Mouse (Mus musculus) midbrain, postnatal 0 days (tissue): ENCODE results near the gene Gcm1. TPM values are rescaled to one million over a fixed set of nuclear protein-coding genes. Genes with fewer than 3 reads are reported as not detected.

ENCODE experiments used
- ATAC-seq: fragments of 200-750 bp; cut with Nextera tagmentation; 2 replicates; pipeline ENCODE4 v1.8.0; 2017; ENCODE audit warnings: moderate number of reproducible peaks, mild to moderate bottlenecking, moderate TSS enrichment, moderate library complexity; ENCODE audit not compliant: low FRiP score
- DNase-seq: peaks from one replicate; pipeline ENCODE4 v3.0.0-alpha.2; 2015; ENCODE audit warnings: low spot score
- H3K27ac ChIP-seq: fragments of 300-500 bp; sonication (generic); 2 replicates; pipeline ENCODE4 v1.5.1; 2014; ENCODE audit warnings: low read depth, mild to moderate bottlenecking, low read length, mixed read lengths
- H3K27me3 ChIP-seq: fragments of 300-500 bp; sonication (generic); 2 replicates; pipeline ENCODE4 v1.6.1; 2014; ENCODE audit warnings: low read length, control low read depth, mixed read lengths; ENCODE audit not compliant: insufficient read depth
- H3K36me3 ChIP-seq: fragments of 300-500 bp; sonication (generic); 2 replicates; pipeline ENCODE4 v1.6.1; 2014; ENCODE audit warnings: low read length, control low read depth, mixed read lengths; ENCODE audit not compliant: insufficient read depth
- H3K4me1 ChIP-seq: fragments of 300-500 bp; sonication (generic); 2 replicates; pipeline ENCODE4 v1.6.1; 2014; ENCODE audit warnings: mild to moderate bottlenecking, control low read depth, antibody characterized with exemption, low read length, mixed read lengths; ENCODE audit not compliant: insufficient read depth
- H3K4me2 ChIP-seq: fragments of 300-500 bp; sonication (generic); 2 replicates; pipeline ENCODE4 v1.6.1; 2014; ENCODE audit warnings: low read depth, mild to moderate bottlenecking, low read length, mixed read lengths; ENCODE audit not compliant: poor library complexity, severe bottlenecking
- H3K4me3 ChIP-seq: fragments of 300-500 bp; sonication (generic); 2 replicates; pipeline ENCODE4 v1.5.1; 2014; ENCODE audit warnings: low read depth, mild to moderate bottlenecking, low read length, moderate library complexity
- H3K9ac ChIP-seq: fragments of 300-500 bp; sonication (generic); replicated peaks from 2 replicates; pipeline ENCODE4 v1.6.1; 2014; ENCODE audit warnings: mild to moderate bottlenecking, low read length, moderate library complexity, mixed read lengths; ENCODE audit not compliant: poor library complexity, severe bottlenecking
- H3K9me3 ChIP-seq: fragments of 300-500 bp; sonication (generic); 2 replicates; pipeline ENCODE4 v1.6.1; 2016; ENCODE audit warnings: low read length, control low read depth
- CTCF ChIP-seq: IDR thresholded peaks from 2 replicates; pipeline ENCODE4 v1.5.1; 2016; ENCODE audit warnings: antibody characterized with exemption, mild to moderate bottlenecking
- WGBS: fragments of 180-500 bp; shearing (Covaris S2); extraction: QIAGEN DNeasy Blood & Tissue Kit; methylation state at CpG from one replicate; pipeline ENCODE4 v1.1.7; 2014; 5-methylcytosine and 5-hydroxymethylcytosine counted together
- polyA plus RNA-seq: library from polyadenylated mRNA; unstranded; fragments of >200 nt; fragmentation: Nextera tagmentation; extraction: Ambion mirVana; gene quantifications from 2 replicates; pipeline ENCODE4 v1.2.1, GENCODE M21; 2015
- total RNA-seq: library from RNA; depleted of rRNA; stranded (reverse); fragments of >200 nt; gene quantifications from 2 replicates; pipeline ENCODE4 v1.2.3, GENCODE M21; 2014

Gene Gcm1
- total and polyA plus RNA-seq, 2 experiments from 2014 or later: not detected

GRCm38 (mm10) chr9:78035296-78035695 is 16.4 kb upstream of the Gcm1 start:
- no peak overlapping the region for H3K9ac ChIP-seq
- H3K27ac ChIP-seq: no peak overlapping the region
- H3K4me1 ChIP-seq: no peaks in the 10 kb centered on the region
- WGBS: 78% methylated on average over 5 of the region's 5 CpGs
- H3K9me3 ChIP-seq: no peaks in the 10 kb centered on the region
- no peaks in the 10 kb centered on the region for H3K36me3 ChIP-seq
- H3K27me3 ChIP-seq: no peaks in the 10 kb centered on the region
- no peak overlapping the region for H3K4me2 ChIP-seq
- no peak overlapping the region for H3K4me3 ChIP-seq
- DNase-seq (no peak), ATAC-seq (no peak)
- TF ChIP-seq CTCF: peak; percentile 23; the same call in 1 of the 2 replicates

GRCm38 (mm10) chr9:78035831-78036230 is 15.9 kb upstream of the Gcm1 start:
- no peak overlapping the region for H3K4me2 ChIP-seq
- no peaks in the 10 kb centered on the region for H3K4me1 ChIP-seq
- no peak overlapping the region for H3K27ac ChIP-seq
- no peak for TF ChIP-seq CTCF
- ATAC-seq (no peak), DNase-seq (no peak)
- H3K9me3 ChIP-seq: no peaks in the 10 kb centered on the region
- H3K4me3 ChIP-seq: no peak overlapping the region
- 91% methylated on average over 8 of the region's 8 CpGs for WGBS
- no peak overlapping the region for H3K9ac ChIP-seq
- H3K36me3 ChIP-seq: no peaks in the 10 kb centered on the region
- H3K27me3 ChIP-seq: no peaks in the 10 kb centered on the region

- ATAC-seq: peak; percentile 83
- Histone ChIP-seq H3K27ac (no peak overlapping the region), H3K4me1 (no peaks in the 10 kb centered on the region), H3K9ac (no peak overlapping the region), H3K4me2 (no peak overlapping the region), H3K27me3 (no peaks in the 10 kb centered on the region), H3K36me3 (no peaks in the 10 kb centered on the region), H3K4me3 (no peak overlapping the region), H3K9me3 (no peaks in the 10 kb centered on the region)
- WGBS: 37% methylated on average over 17 of the region's 18 CpGs
- peak; percentile 99 for TF ChIP-seq CTCF
- DNase-seq: peak; percentile 89
Measured at GRCm38 (mm10) chr9:78038755-78039489, 12.8 kb upstream of the Gcm1 start.

GRCm38 (mm10) chr9:78045171-78045570 is 6.6 kb upstream of the Gcm1 start:
- Histone ChIP-seq H3K27ac (no peak overlapping the region), H3K4me3 (no peak overlapping the region), H3K4me2 (no peak overlapping the region), H3K36me3 (no peaks in the 10 kb centered on the region), H3K9me3 (no peaks in the 10 kb centered on the region), H3K4me1 (no peaks in the 10 kb centered on the region), H3K27me3 (no peaks in the 10 kb centered on the region), H3K9ac (no peak overlapping the region)
- TF ChIP-seq CTCF: no peak
- DNase-seq (no peak), ATAC-seq (no peak)
- 80% methylated on average over 6 of the region's 6 CpGs for WGBS

- Histone ChIP-seq H3K4me3 (no peak overlapping the region), H3K27ac (no peak overlapping the region), H3K4me1 (no peaks in the 10 kb centered on the region), H3K9me3 (no peaks in the 10 kb centered on the region), H3K36me3 (no peaks in the 10 kb centered on the region), H3K9ac (no peak overlapping the region), H3K4me2 (no peak overlapping the region), H3K27me3 (no peaks in the 10 kb centered on the region)
- TF ChIP-seq CTCF: no peak
- no peak for DNase-seq
- no peak for ATAC-seq
- WGBS: 56% methylated on average over 20 of the region's 20 CpGs
Measured at GRCm38 (mm10) chr9:78046755-78047154, 5.0 kb upstream of the Gcm1 start.

GRCm38 (mm10) chr9:78050452-78050970 is 1.2 kb upstream of the Gcm1 start:
- H3K4me1 ChIP-seq: no peaks in the 10 kb centered on the region
- H3K4me3 ChIP-seq: no peak overlapping the region
- H3K27ac ChIP-seq: no peak overlapping the region
- no peaks in the 10 kb centered on the region for H3K36me3 ChIP-seq
- DNase-seq: no peak
- no peaks in the 10 kb centered on the region for H3K9me3 ChIP-seq
- no peak for ATAC-seq
- H3K27me3 ChIP-seq: no peaks in the 10 kb centered on the region
- 59% methylated on average over 5 of the region's 5 CpGs for WGBS
- H3K4me2 ChIP-seq: no peak overlapping the region
- no peak for TF ChIP-seq CTCF
- H3K9ac ChIP-seq: no peak overlapping the region
